ENCODE assay signal across 18 mouse cellular contexts in genomic region chr2:158956888-158957287, GRCm38 (mm10).
DNase-seq lines count a peak whose midpoint lies in the region; ATAC-seq and TF ChIP-seq lines count a peak whose summit lies in the region.
"Had no signal": no experiment of that assay in that cellular context is flagged by ENCODE, and none has a peak within 500 bp of the region (broad histone marks: within the 10 kb centered on the region; RNA-seq: fewer than 3 reads in every experiment).

No protein-coding gene starts in this region.

- H3K27me3 ChIP-seq in forebrain, embryonic 15.5 days: no peaks in the 10 kb centered on the region
- H3K27me3 ChIP-seq in hindbrain, embryonic 13.5 days: no peaks in the 10 kb centered on the region
- H3K27me3 ChIP-seq: neural tube, embryonic 12.5 days had no signal

- DNase-seq in brain, adult 2 months (ENCODE audit: low read depth, low spot score): peak; percentile 3
- DNase-seq in embryo, embryonic 10.5 days (ENCODE audit: low spot score): peak; percentile 3
- no peak for DNase-seq in urinary bladder, postnatal 14 days (ENCODE audit: low spot score)
- no peak for DNase-seq in lung, adult 2 months
- DNase-seq in kidney, postnatal 25 days: no peak
- no peak for DNase-seq in adrenal gland, postnatal 36 days
- DNase-seq: cerebellum, adult 2 months; cerebellum, postnatal 36 days; gastrocnemius, postnatal 36 days; kidney, adult 18-20 months; liver, postnatal 0 days; lung, postnatal 10 days; thymus, postnatal 25 days had no signal

- H3K4me1 ChIP-seq in forebrain, embryonic 15.5 days: peaks cover 11% of the 10 kb centered on the region
- peaks cover 9% of the 10 kb centered on the region; the same call in 1 of the 2 replicates for H3K4me1 ChIP-seq in hindbrain, embryonic 13.5 days (replicated peaks)
- no peaks in the 10 kb centered on the region for H3K4me1 ChIP-seq in lung, adult 2 months (ENCODE audit: control insufficient read depth, insufficient read depth, low read length)

- no peaks in the 10 kb centered on the region for H3K36me3 ChIP-seq in forebrain, embryonic 15.5 days
- no peaks in the 10 kb centered on the region for H3K36me3 ChIP-seq in hindbrain, embryonic 13.5 days
- H3K36me3 ChIP-seq: neural tube, embryonic 12.5 days had no signal

- H3K27ac ChIP-seq in forebrain, embryonic 15.5 days (replicated peaks): peak overlapping the region; percentile 55; the same call in 1 of the 2 replicates
- peak overlapping the region; percentile 36 for H3K27ac ChIP-seq in hindbrain, embryonic 13.5 days
- H3K27ac ChIP-seq: neural tube, embryonic 12.5 days had no signal

- 32% methylated on average over 11 of the region's 11 CpGs for WGBS in forebrain, embryonic 15.5 days
- WGBS in hindbrain, embryonic 13.5 days: 33% methylated on average over 11 of the region's 11 CpGs
- 27% methylated on average over 11 of the region's 11 CpGs for WGBS in lung, adult 2 months

- no peak for TF ChIP-seq POLR2A in lung, adult 2 months (IDR thresholded peaks at IDR 0.05; ENCODE audit: borderline replicate concordance, extremely low read depth, low read depth, low read length)

- TF ChIP-seq CTCF in lung, adult 2 months (IDR thresholded peaks at IDR 0.05; ENCODE audit: insufficient read depth, low read length): no peak

- H3K9ac ChIP-seq in forebrain, embryonic 15.5 days (replicated peaks): no peak overlapping the region
- H3K9ac ChIP-seq in hindbrain, embryonic 13.5 days: no peak overlapping the region
- H3K9ac ChIP-seq: liver, postnatal 0 days; neural tube, embryonic 12.5 days had no signal

- no peaks in the 10 kb centered on the region for H3K9me3 ChIP-seq in forebrain, embryonic 15.5 days
- H3K9me3 ChIP-seq in hindbrain, embryonic 13.5 days: no peaks in the 10 kb centered on the region
- H3K9me3 ChIP-seq: neural tube, embryonic 12.5 days had no signal

- H3K4me3 ChIP-seq in forebrain, embryonic 15.5 days: no peak overlapping the region
- H3K4me3 ChIP-seq in hindbrain, embryonic 13.5 days: no peak overlapping the region
- H3K4me3 ChIP-seq in lung, adult 2 months (replicated peaks; ENCODE audit: extremely low read depth, low read depth, low read length): no peak overlapping the region
- H3K4me3 ChIP-seq: neural tube, embryonic 12.5 days had no signal

- ATAC-seq in forebrain, embryonic 15.5 days (replicated peaks): peak; percentile 63
- ATAC-seq in hindbrain, embryonic 13.5 days (ENCODE audit: low FRiP score): no peak
- ATAC-seq: liver, postnatal 0 days had no signal

- no peak overlapping the region for H3K4me2 ChIP-seq in forebrain, embryonic 15.5 days (replicated peaks)
- H3K4me2 ChIP-seq in hindbrain, embryonic 13.5 days: no peak overlapping the region
- H3K4me2 ChIP-seq: liver, embryonic 11.5 days; midbrain, embryonic 11.5 days; neural tube, embryonic 12.5 days had no signal

Comparison
In these comparisons a context has a peak if more than half of its experiments do, and no peak if none do; other contexts are left out.
1. DNase-seq: peak in brain, adult 2 months (single experiment) and embryo, embryonic 10.5 days (single experiment); none in urinary bladder, postnatal 14 days (single experiment), lung, adult 2 months (single experiment), kidney, postnatal 25 days (0 of 2) and adrenal gland, postnatal 36 days (0 of 2).